In genomic region chr4:133116756-133117470, GRCm38 (mm10) we compare ENCODE assay signal across 8 mouse cellular contexts. TPM values are rescaled to one million over a fixed set of nuclear protein-coding genes. Genes with fewer than 3 reads are reported as not detected.
DNase-seq lines count a peak whose midpoint lies in the region; ATAC-seq and TF ChIP-seq lines count a peak whose summit lies in the region.

No protein-coding gene starts in this region.

- H3K36me3 ChIP-seq in spleen, adult 2 months (ENCODE audit: control insufficient read depth, insufficient read depth, low read length) = no peaks in the 10 kb centered on the region
- no peaks in the 10 kb centered on the region for H3K36me3 ChIP-seq in heart, embryonic 10.5 days
- H3K36me3 ChIP-seq in limb, embryonic 12.5 days = no peaks in the 10 kb centered on the region
- no peaks in the 10 kb centered on the region for H3K36me3 ChIP-seq in small intestine, adult 2 months (ENCODE audit: control insufficient read depth, insufficient read depth, low read length)

- peak overlapping the region; percentile 40 for H3K27ac ChIP-seq in spleen, adult 2 months (ENCODE audit: insufficient read depth, low read length)
- peak overlapping the region; percentile 94 for H3K27ac ChIP-seq in heart, embryonic 10.5 days
- peak overlapping the region; percentile 95 for H3K27ac ChIP-seq in limb, embryonic 12.5 days
- H3K27ac ChIP-seq in small intestine, adult 2 months (ENCODE audit: insufficient read depth, low read depth, low read length) = peak overlapping the region; percentile 71

- no peak for TF ChIP-seq CTCF in spleen, adult 2 months (IDR thresholded peaks at IDR 0.05; ENCODE audit: extremely low read depth, insufficient read depth, insufficient read length, insufficient replicate concordance)
- TF ChIP-seq CTCF in small intestine, adult 2 months (IDR thresholded peaks at IDR 0.05; ENCODE audit: extremely low read depth, insufficient read length, insufficient replicate concordance, low read depth, low read length) = no peak

- H3K9ac ChIP-seq in limb, embryonic 12.5 days (replicated peaks) = no peak overlapping the region

- no peaks in the 10 kb centered on the region for H3K27me3 ChIP-seq in spleen, adult 2 months (ENCODE audit: control insufficient read depth, insufficient read depth, low read length)
- no peaks in the 10 kb centered on the region for H3K27me3 ChIP-seq in heart, embryonic 10.5 days (ENCODE audit: insufficient read depth, poor library complexity, severe bottlenecking)
- no peaks in the 10 kb centered on the region for H3K27me3 ChIP-seq in limb, embryonic 12.5 days
- no peaks in the 10 kb centered on the region for H3K27me3 ChIP-seq in small intestine, adult 2 months (ENCODE audit: control insufficient read depth, insufficient read depth, low read length)

- no peak overlapping the region for H3K4me3 ChIP-seq in spleen, adult 2 months (ENCODE audit: extremely low read depth, insufficient read depth, insufficient read length)
- H3K4me3 ChIP-seq in heart, embryonic 10.5 days = peak overlapping the region; percentile 39; the same call in 1 of the 2 replicates
- H3K4me3 ChIP-seq in limb, embryonic 12.5 days (replicated peaks) = no peak overlapping the region
- H3K4me3 ChIP-seq in small intestine, adult 2 months (ENCODE audit: low read depth, low read length) = no peak overlapping the region

- WGBS in spleen, adult 2 months = 87% methylated on average over 3 of the region's 3 CpGs
- 46% methylated on average over 3 of the region's 3 CpGs for WGBS in heart, embryonic 10.5 days
- 49% methylated on average over 3 of the region's 3 CpGs for WGBS in limb, embryonic 12.5 days
- WGBS in small intestine, adult 2 months = 78% methylated on average over 3 of the region's 3 CpGs

- no peak for ATAC-seq in limb, embryonic 12.5 days (ENCODE audit: insufficient number of reproducible peaks, insufficient read depth, low FRiP score, low TSS enrichment, low read depth)

- no peak for DNase-seq in spleen, adult 2 months (ENCODE audit: low read depth in 1 of 2, low spot score in 2 of 2)
- DNase-seq in spleen, postnatal 10 days (ENCODE audit: low spot score in 2 of 2) = no peak
- DNase-seq in heart, embryonic 10.5 days (ENCODE audit: low spot score) = peak; percentile 69
- DNase-seq in cerebellum, adult 8-10 months = no peak
- DNase-seq in left cerebral cortex, adult 9 months (ENCODE audit: low spot score in 2 of 2) = no peak
- DNase-seq in urinary bladder, postnatal 25 days (ENCODE audit: low spot score) = no peak

- no peaks in the 10 kb centered on the region for H3K9me3 ChIP-seq in heart, embryonic 10.5 days
- H3K9me3 ChIP-seq in limb, embryonic 12.5 days = no peaks in the 10 kb centered on the region

- no peak for TF ChIP-seq POLR2A in spleen, adult 2 months (IDR thresholded peaks at IDR 0.05; ENCODE audit: low read depth, low read length)
- no peak for TF ChIP-seq POLR2A in small intestine, adult 2 months (IDR thresholded peaks at IDR 0.05; ENCODE audit: low read depth, low read length)

- peaks cover 3% of the 10 kb centered on the region; the same call in 1 of the 2 replicates for H3K4me1 ChIP-seq in spleen, adult 2 months (ENCODE audit: control insufficient read depth, insufficient read depth, insufficient read length)
- peaks cover 60% of the 10 kb centered on the region for H3K4me1 ChIP-seq in heart, embryonic 10.5 days
- peaks cover 47% of the 10 kb centered on the region for H3K4me1 ChIP-seq in limb, embryonic 12.5 days (replicated peaks)
- peaks cover 23% of the 10 kb centered on the region for H3K4me1 ChIP-seq in small intestine, adult 2 months (ENCODE audit: control insufficient read depth, insufficient read depth, insufficient read length, low read length)

- H3K4me2 ChIP-seq in limb, embryonic 12.5 days = peak overlapping the region; percentile 34; the same call in 1 of the 2 replicates

RNA-seq across cellular contexts. Expression of gene Wasf2, which starts 13.4 kb away (rescaled TPM):
- 76.2 and 87.6 TPM in 2 replicates for polyA plus RNA-seq in spleen, adult 2 months (2012; rRNA removed)
- polyA plus RNA-seq in heart, embryonic 10.5 days (2016; fragmentation: Nextera tagmentation; extraction: Ambion mirVana) = 51.1 and 58.5 TPM in 2 replicates
- 73.8 and 81.6 TPM in 2 replicates for polyA plus RNA-seq in limb, embryonic 12.5 days (2016; fragmentation: Nextera tagmentation; extraction: Ambion mirVana)
- 37.6 and 97.6 TPM in 2 replicates for polyA plus RNA-seq in small intestine, adult 2 months (2012; rRNA removed)

Comparison
In these comparisons a context has a peak if more than half of its experiments do, and no peak if none do; other contexts are left out.
1. H3K27ac ChIP-seq: peak in every context shown above with its lines; median percentile 95 in limb, embryonic 12.5 days; 94 in heart, embryonic 10.5 days; 71 in small intestine, adult 2 months; 40 in spleen, adult 2 months.